Mouse (Mus musculus) bone marrow macrophage, adult 2 months (primary cell): ENCODE measurements at regions not wholly inside any gene's neighbourhood (a gene's known extent, or its start where the extent isn't known, plus 50 kb on each side); places are given as distances from the start of the nearest gene placed in this dataset.

Source experiments
- CTCF ChIP-seq: IDR thresholded peaks from 2 replicates; pipeline ENCODE4 v1.5.1; 2012; ENCODE audit warnings: low read depth, mild to moderate bottlenecking, low read length, moderate library complexity
- POLR2A ChIP-seq: IDR thresholded peaks from 2 replicates; pipeline ENCODE4 v1.6.1; 2012; ENCODE audit warnings: mild to moderate bottlenecking, low read depth, low read length, borderline replicate concordance

GRCm38 (mm10) chr4:95389647-95390046 is 167.7 kb upstream of the Fggy start:
- TF ChIP-seq CTCF (no peak), POLR2A (no peak)
